Mouse (Mus musculus): Measurements from ENCODE around the gene Rnase2b.

DNA sequence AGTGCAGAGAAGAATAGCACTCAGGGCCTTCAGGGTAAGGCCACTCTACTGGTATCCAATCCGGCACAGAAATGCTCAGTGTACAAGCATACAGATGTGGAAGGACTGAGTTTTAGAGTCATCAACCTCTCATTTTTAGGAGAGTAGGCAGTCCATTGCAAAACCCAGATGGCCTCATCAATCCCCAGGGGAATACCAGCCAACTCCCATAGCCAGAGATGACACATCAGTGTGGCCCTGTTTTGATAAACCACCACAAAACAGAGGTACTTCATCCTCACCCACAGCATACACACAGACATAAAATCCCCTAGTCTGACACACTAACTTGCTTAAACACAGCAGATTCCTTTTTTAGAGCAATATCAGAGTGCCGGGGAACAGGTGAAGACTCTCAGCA, 38.4 kb downstream of the Rnase2b start:
- TF ChIP-seq TAL1 (IDR thresholded peaks at IDR 0.05; ENCODE audit: low read length) (no peak), GATA1 (IDR thresholded peaks at IDR 0.05; ENCODE audit: low read length) (no peak)
